Mouse (Mus musculus) cortical plate, adult 2 months (tissue): Measurements from ENCODE around the gene Dab1. TPM values are rescaled to one million over a fixed set of nuclear protein-coding genes. Genes with fewer than 3 reads are reported as not detected.

Experiments
- H3K27ac ChIP-seq: fragments of 200-500 bp; 2 replicates; pipeline ENCODE4 v1.5.1; 2012; ENCODE audit warnings: low read length, control low read depth, inconsistent platforms; ENCODE audit not compliant: insufficient read depth
- H3K4me1 ChIP-seq: fragments of 200-500 bp; 2 replicates; pipeline ENCODE4 v1.6.1; 2011; ENCODE audit warnings: low read length; ENCODE audit not compliant: control insufficient read depth, insufficient read depth
- H3K4me3 ChIP-seq: fragments of 200-500 bp; 2 replicates; pipeline ENCODE4 v1.5.1; 2011; ENCODE audit warnings: mild to moderate bottlenecking, low read length, control low read depth; ENCODE audit not compliant: insufficient read depth
- CTCF ChIP-seq: fragments of 200-500 bp; IDR thresholded peaks from 2 replicates; pipeline ENCODE4 v1.5.1; 2011; ENCODE audit warnings: mild to moderate bottlenecking, control low read depth, low read length; ENCODE audit not compliant: insufficient read depth; ENCODE audit errors: extremely low read depth
- POLR2A ChIP-seq: fragments of 200-500 bp; IDR thresholded peaks from 2 replicates; pipeline ENCODE4 v1.6.1; 2011; ENCODE audit warnings: mild to moderate bottlenecking, low read length, control low read depth; ENCODE audit not compliant: insufficient read depth; ENCODE audit errors: extremely low read depth
- polyA plus RNA-seq: library from polyadenylated mRNA; depleted of rRNA; stranded (reverse); fragments of >200 nt; gene quantifications from 2 replicates; pipeline ENCODE4 v1.2.3, GENCODE M21; 2012

The Dab1 gene
- polyA plus RNA-seq, 1 experiment = 42.9 TPM

- peaks cover 2% of the 10 kb centered on the region; the same call in 1 of the 2 replicates for H3K4me1 ChIP-seq
- H3K27ac ChIP-seq = no peak overlapping the region
- H3K4me3 ChIP-seq = no peak overlapping the region
- TF ChIP-seq POLR2A (no peak), CTCF (no peak)
Measured at GRCm38 (mm10) chr4:103922431-103922931, 303.3 kb downstream of the Dab1 start.

- peaks cover 2% of the 10 kb centered on the region for H3K4me1 ChIP-seq
- no peak for TF ChIP-seq CTCF
- H3K4me3 ChIP-seq = no peak overlapping the region
- no peak overlapping the region for H3K27ac ChIP-seq
Measured at GRCm38 (mm10) chr4:103926682-103927081, 307.5 kb downstream of the Dab1 start.

GRCm38 (mm10) chr4:103929631-103930030 lies 310.5 kb downstream of the Dab1 start:
- Histone ChIP-seq H3K4me3 (no peak overlapping the region), H3K4me1 (peaks cover 3% of the 10 kb centered on the region), H3K27ac (no peak overlapping the region)
- TF ChIP-seq CTCF (no peak), POLR2A (no peak)

DNA sequence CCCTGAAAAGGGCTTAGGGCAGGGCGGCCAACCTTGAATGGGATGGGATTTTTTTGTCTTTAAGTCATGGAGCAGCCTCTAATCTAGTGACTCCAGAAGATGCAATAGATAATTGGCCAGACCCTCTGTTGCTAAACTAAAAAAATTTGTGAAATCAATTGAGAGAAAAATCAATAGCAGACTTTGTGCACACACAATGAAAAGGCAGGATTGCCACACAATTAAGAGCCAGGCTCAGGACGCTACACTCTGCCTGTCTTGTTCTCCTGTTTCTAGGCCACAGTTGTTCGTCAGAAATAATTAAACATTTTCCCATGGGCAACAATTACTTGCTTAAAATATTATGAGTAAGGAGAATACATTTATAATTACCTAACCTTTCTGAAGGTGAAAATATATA lies 315.2 kb downstream of the Dab1 start:
- Histone ChIP-seq H3K4me1 (peaks cover 3% of the 10 kb centered on the region; the same call in 1 of the 2 replicates), H3K27ac (no peak overlapping the region)
- TF ChIP-seq CTCF (no peak), POLR2A (no peak)

DNA sequence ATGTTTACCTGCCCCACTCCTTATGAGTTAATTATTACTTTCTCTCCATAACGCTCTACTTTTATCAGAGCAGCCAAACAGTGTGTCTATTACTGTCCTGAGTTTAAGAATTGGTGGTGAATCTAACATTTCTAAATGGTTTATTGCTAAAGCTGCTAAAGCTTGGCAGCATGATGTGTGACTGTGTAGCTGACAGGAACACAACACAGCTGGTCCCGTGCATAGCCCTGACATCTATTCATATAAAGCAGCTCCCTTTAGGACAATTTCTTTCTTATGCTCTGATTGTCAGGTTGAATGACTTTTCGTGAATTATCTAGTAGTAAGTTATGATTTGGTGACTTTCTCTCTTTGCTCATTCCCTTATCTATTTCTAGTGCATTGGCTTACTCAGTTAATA lies 329.1 kb downstream of the Dab1 start:
- TF ChIP-seq CTCF = no peak
- TF ChIP-seq POLR2A = no peak
- Histone ChIP-seq H3K27ac (no peak overlapping the region), H3K4me3 (no peak overlapping the region), H3K4me1 (no peaks in the 10 kb centered on the region)

More for the DNA sequence above, 315.2 kb downstream of the Dab1 start:
- H3K4me3 ChIP-seq = no peak overlapping the region

- H3K27ac ChIP-seq = no peak overlapping the region
- no peak for TF ChIP-seq CTCF
- TF ChIP-seq POLR2A = no peak
- H3K4me1 ChIP-seq = no peaks in the 10 kb centered on the region
- no peak overlapping the region for H3K4me3 ChIP-seq
Measured at GRCm38 (mm10) chr4:103953652-103954220, 334.6 kb downstream of the Dab1 start.

- H3K4me1 ChIP-seq = no peaks in the 10 kb centered on the region
- TF ChIP-seq POLR2A (no peak), CTCF (no peak)
- no peak overlapping the region for H3K4me3 ChIP-seq
- H3K27ac ChIP-seq = no peak overlapping the region
Measured at GRCm38 (mm10) chr4:103961134-103962049, 342.2 kb downstream of the Dab1 start.

GRCm38 (mm10) chr4:103969906-103970305 lies 350.7 kb downstream of the Dab1 start:
- Histone ChIP-seq H3K4me3 (no peak overlapping the region), H3K4me1 (no peaks in the 10 kb centered on the region), H3K27ac (no peak overlapping the region)
- TF ChIP-seq POLR2A (no peak), CTCF (no peak)

DNA sequence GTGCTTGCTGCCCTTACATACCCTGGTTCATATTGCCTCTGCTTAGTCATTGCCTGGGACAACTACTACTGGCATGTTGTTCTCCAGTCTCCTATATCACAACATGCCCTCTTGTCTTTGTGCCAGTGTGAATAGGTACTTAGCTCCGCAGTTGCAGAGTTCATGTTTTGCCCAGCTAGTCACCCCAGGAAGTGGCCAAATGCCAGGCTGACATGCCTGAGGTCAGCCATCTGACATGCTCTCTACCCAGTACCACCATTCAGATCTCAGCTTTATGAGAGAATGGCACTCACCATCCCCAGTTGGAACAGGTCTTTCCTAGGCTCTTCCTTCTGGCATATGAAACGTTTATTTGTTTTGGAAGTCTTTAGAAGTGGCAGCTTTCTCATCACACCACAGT lies 355.4 kb downstream of the Dab1 start:
- Histone ChIP-seq H3K4me1 (no peaks in the 10 kb centered on the region), H3K27ac (no peak overlapping the region), H3K4me3 (no peak overlapping the region)
- TF ChIP-seq POLR2A (no peak), CTCF (no peak)

DNA sequence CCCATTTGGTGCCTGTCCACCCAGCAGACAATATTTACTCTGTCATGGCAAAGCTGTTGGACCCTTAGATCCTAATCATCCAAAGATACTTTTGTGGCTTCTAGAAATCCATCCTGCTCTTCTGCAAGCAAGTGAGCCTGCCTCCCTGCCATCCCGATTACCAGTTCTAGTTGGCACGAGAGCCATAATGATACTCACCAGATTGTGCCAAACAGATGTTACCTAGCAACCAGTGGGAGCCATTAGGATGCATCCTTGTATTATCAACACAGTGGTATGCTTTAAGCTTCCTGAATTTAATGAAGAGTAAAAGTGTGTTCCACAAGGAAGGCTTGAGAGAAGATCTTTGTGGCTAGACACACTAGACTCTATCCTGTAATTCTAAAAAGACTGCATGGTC lies 355.8 kb downstream of the Dab1 start:
- Histone ChIP-seq H3K4me3 (no peak overlapping the region), H3K4me1 (no peaks in the 10 kb centered on the region), H3K27ac (no peak overlapping the region)
- TF ChIP-seq CTCF = no peak
- no peak for TF ChIP-seq POLR2A
